Mouse (Mus musculus) 3T3-L1 (cell line): ENCODE measurements around the gene Mpp5.
A peak's percentile ranks its signal among the peaks of the same experiment; 100 is the strongest.

Experiments
- DNase-seq: peaks from one replicate; pipeline ENCODE4 v3.0.0-alpha.2; 2015; ENCODE audit warnings: low read depth, low spot score

Mpp5 gene

GRCm38 (mm10) chr12:78842429-78842828 lies 93.7 kb downstream of the Mpp5 start:
- no peak for DNase-seq

GRCm38 (mm10) chr12:78848246-78848645 lies 99.5 kb downstream of the Mpp5 start:
- no peak for DNase-seq

- DNase-seq = peak; percentile 57
Observed at GRCm38 (mm10) chr12:78860921-78861495, 112.3 kb downstream of the Mpp5 start.

- DNase-seq = peak; percentile 99
Observed at GRCm38 (mm10) chr12:78861496-78862253, 113.0 kb downstream of the Mpp5 start, which contains the start of the genes Atp6v1d and Eif2s1. Atp6v1d (minus strand) TSS chr12:78861638. Eif2s1 (plus strand) TSS chr12:78861819.

GRCm38 (mm10) chr12:78862254-78862730 lies 113.6 kb downstream of the Mpp5 start:
- no peak for DNase-seq

- peak; percentile 68 for DNase-seq
Observed at GRCm38 (mm10) chr12:78865434-78865833, 116.7 kb downstream of the Mpp5 start.

GRCm38 (mm10) chr12:78868115-78868514 lies 119.4 kb downstream of the Mpp5 start:
- DNase-seq = peak; percentile 45

- DNase-seq = no peak
Observed at GRCm38 (mm10) chr12:78874581-78874980, 125.9 kb downstream of the Mpp5 start.

GRCm38 (mm10) chr12:78890062-78890461 lies 141.4 kb downstream of the Mpp5 start:
- no peak for DNase-seq
